In the genomic region with DNA sequence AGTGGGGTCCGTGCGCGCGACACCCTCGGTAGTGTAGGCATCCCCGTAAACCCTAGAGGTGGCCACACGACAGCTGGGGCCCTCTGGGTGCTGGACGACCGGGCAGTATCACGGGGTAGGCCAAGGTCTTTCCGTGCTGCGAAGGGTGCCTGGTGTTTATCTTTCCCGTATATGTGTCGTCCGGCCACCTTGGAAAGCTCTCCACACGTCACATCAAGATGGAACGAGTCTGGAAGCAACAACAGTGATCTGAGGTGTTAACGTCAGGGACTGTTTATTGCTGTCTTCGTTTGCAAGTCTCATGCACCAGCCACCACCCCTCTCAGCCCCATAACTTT, we compare ENCODE assay signal across 8 mouse cellular contexts. TPM values are rescaled to one million over a fixed set of nuclear protein-coding genes. Genes with fewer than 3 reads are reported as not detected.
DNase-seq lines count a peak whose midpoint lies in the region; ATAC-seq and TF ChIP-seq lines count a peak whose summit lies in the region.

No protein-coding gene starts in this region.

- under 1% methylated on average over 19 of the region's 19 CpGs for WGBS in heart, embryonic 13.5 days
- WGBS in forebrain, embryonic 13.5 days, result under 1% methylated on average over 19 of the region's 19 CpGs
- under 1% methylated on average over 19 of the region's 19 CpGs for WGBS in liver, embryonic 15.5 days (ENCODE audit: insufficient replicate concordance)

- no peaks in the 10 kb centered on the region; the same call in 1 of the 2 replicates for H3K36me3 ChIP-seq in heart, embryonic 13.5 days
- H3K36me3 ChIP-seq in ES-E14 (ENCODE audit: control insufficient read depth, insufficient read depth, low read length, poor library complexity, severe bottlenecking), result no peaks in the 10 kb centered on the region
- no peaks in the 10 kb centered on the region for H3K36me3 ChIP-seq in forebrain, embryonic 13.5 days (ENCODE audit: poor library complexity, severe bottlenecking)
- no peaks in the 10 kb centered on the region for H3K36me3 ChIP-seq in liver, embryonic 15.5 days (replicated peaks)

- intact Hi-C loops in left cerebral cortex, postnatal 36 days (cut with DNase I), result loop anchor here (5.0 kb wide), 1 partner anchor 38 kb away; the partner anchor contains the start of gene Mib2

- H3K9me3 ChIP-seq in heart, embryonic 13.5 days, result no peaks in the 10 kb centered on the region
- H3K9me3 ChIP-seq in ES-E14 (ENCODE audit: control insufficient read depth, insufficient read depth, low read depth, low read length), result no peaks in the 10 kb centered on the region
- H3K9me3 ChIP-seq in forebrain, embryonic 13.5 days (replicated peaks), result no peaks in the 10 kb centered on the region
- H3K9me3 ChIP-seq in liver, embryonic 15.5 days (replicated peaks), result no peaks in the 10 kb centered on the region

- H3K4me3 ChIP-seq in heart, embryonic 13.5 days, result peak overlapping the region; percentile 99
- peak overlapping the region; percentile 89 to 99 for H3K4me3 ChIP-seq in ES-E14 (ENCODE audit: insufficient read depth in 1 of 2, low read depth in 1 of 2, low read length in 2 of 2, poor library complexity in 1 of 2, severe bottlenecking in 1 of 2)
- H3K4me3 ChIP-seq in forebrain, embryonic 13.5 days, result peak overlapping the region; percentile 98
- H3K4me3 ChIP-seq in liver, embryonic 15.5 days (replicated peaks), result peak overlapping the region; percentile 90

- DNase-seq in heart, postnatal 4 days, result no peak
- no peak for DNase-seq in ES-E14 (ENCODE audit: low read depth, low spot score)
- no peak for DNase-seq in ovary, postnatal 10 days (ENCODE audit: low spot score)
- no peak for DNase-seq in cerebellum, adult 8-10 months
- DNase-seq in left cerebral cortex, postnatal 36 days (ENCODE audit: low spot score in 2 of 2), result no peak

- H3K4me2 ChIP-seq in heart, embryonic 13.5 days, result peak overlapping the region; percentile 80
- H3K4me2 ChIP-seq in forebrain, embryonic 13.5 days, result peak overlapping the region; percentile 77
- H3K4me2 ChIP-seq in liver, embryonic 15.5 days, result peak overlapping the region; percentile 85

- no peak; the same call in 1 of the 2 replicates for ATAC-seq in heart, embryonic 13.5 days (ENCODE audit: extremely low read depth, insufficient number of reproducible peaks, low FRiP score, low TSS enrichment)
- ATAC-seq in forebrain, embryonic 13.5 days, result no peak
- ATAC-seq in liver, embryonic 15.5 days (ENCODE audit: insufficient read depth), result no peak

- H3K4me1 ChIP-seq in heart, embryonic 13.5 days, result peaks cover 44% of the 10 kb centered on the region
- H3K4me1 ChIP-seq in ES-E14 (ENCODE audit: control insufficient read depth in 2 of 2, insufficient read depth in 2 of 2, low read length in 2 of 2, poor library complexity in 1 of 2), result peaks cover 8 to 9% of the 10 kb centered on the region in 2 experiments; a peak in 3 of 4 replicates
- H3K4me1 ChIP-seq in forebrain, embryonic 13.5 days, result peaks cover 36% of the 10 kb centered on the region
- peaks cover 52% of the 10 kb centered on the region for H3K4me1 ChIP-seq in liver, embryonic 15.5 days (replicated peaks)

- H3K27me3 ChIP-seq in heart, embryonic 13.5 days (replicated peaks), result no peaks in the 10 kb centered on the region
- H3K27me3 ChIP-seq in forebrain, embryonic 13.5 days, result no peaks in the 10 kb centered on the region
- H3K27me3 ChIP-seq in liver, embryonic 15.5 days, result no peaks in the 10 kb centered on the region

- in situ Hi-C loops in ES-E14 (cut with MboI; ENCODE audit: low sequenced_read_pairs in 2 of 2, unreplicated experiment in 2 of 2), result no loop called here

- H3K27ac ChIP-seq in heart, embryonic 13.5 days (replicated peaks), result peak overlapping the region; percentile 97
- H3K27ac ChIP-seq in ES-E14 (ENCODE audit: insufficient read depth, low read depth, low read length, poor library complexity, severe bottlenecking), result peak overlapping the region; percentile 97
- peak overlapping the region; percentile 95 for H3K27ac ChIP-seq in forebrain, embryonic 13.5 days
- peak overlapping the region; percentile 92 for H3K27ac ChIP-seq in liver, embryonic 15.5 days (replicated peaks)

- peak overlapping the region; percentile 96 for H3K9ac ChIP-seq in heart, embryonic 13.5 days
- H3K9ac ChIP-seq in ES-E14 (ENCODE audit: insufficient read depth, low read depth, low read length, poor library complexity, severe bottlenecking), result peak overlapping the region; percentile 97
- peak overlapping the region; percentile 94 for H3K9ac ChIP-seq in forebrain, embryonic 13.5 days
- peak overlapping the region; percentile 92 for H3K9ac ChIP-seq in liver, embryonic 15.5 days

TF ChIP-seq in ES-E14, 5 proteins besides CTCF, POLR2A, EP300 and RAD21:
- no peak for TF ChIP-seq ZNF384 (IDR thresholded peaks at IDR 0.05; ENCODE audit: low read depth, low read length)
- TF ChIP-seq MAFK (IDR thresholded peaks at IDR 0.05; ENCODE audit: insufficient read depth, low read depth, low read length), result no peak

RNA-seq across cellular contexts. Expression of gene Ssu72, which starts 1.0 kb away (rescaled TPM):
- 105 and 122 TPM in 2 replicates for polyA plus RNA-seq in heart, embryonic 13.5 days (2015; fragmentation: Nextera tagmentation; extraction: Ambion mirVana)
- 10 to 100 TPM; 60.3 to 64.9 TPM for total RNA-seq in heart, postnatal 4 days (2021)
- 125 and 129 TPM in 2 replicates for total RNA-seq in ES-E14 (2012; rRNA removed)
- 160 and 162 TPM in 2 replicates for polyA plus RNA-seq in forebrain, embryonic 13.5 days (2015; fragmentation: Nextera tagmentation; extraction: Ambion mirVana)
- 52.0 and 52.4 TPM in 2 replicates for polyA plus RNA-seq in liver, embryonic 15.5 days (2015; fragmentation: Nextera tagmentation; extraction: Ambion mirVana)
- 100 to 1,000 TPM in 1 of 2 experiments, 10 to 100 TPM in 1; 87.0 to 104 TPM for total RNA-seq in left cerebral cortex, postnatal 36 days (2021)

RNA-seq across cellular contexts. Expression of gene Fndc10, which starts 11.4 kb away (rescaled TPM):
- polyA plus RNA-seq in heart, embryonic 13.5 days (2015; fragmentation: Nextera tagmentation; extraction: Ambion mirVana), result 1.1 and 1.4 TPM in 2 replicates
- 1 to 10 TPM; 3.5 to 4.7 TPM for total RNA-seq in heart, postnatal 4 days (2021)
- total RNA-seq in ES-E14 (2012; rRNA removed), result 10.0 and 22.1 TPM in 2 replicates
- 1.9 and 2.3 TPM in 2 replicates for polyA plus RNA-seq in forebrain, embryonic 13.5 days (2015; fragmentation: Nextera tagmentation; extraction: Ambion mirVana)
- 0.24 and 0.48 TPM in 2 replicates for polyA plus RNA-seq in liver, embryonic 15.5 days (2015; fragmentation: Nextera tagmentation; extraction: Ambion mirVana)
- total RNA-seq in left cerebral cortex, postnatal 36 days (2021), result 10 to 100 TPM; 26.4 to 35.9 TPM

RNA-seq across cellular contexts. Expression of gene Tmem240, which starts 29.0 kb away (rescaled TPM):
- 0.46 and 0.51 TPM in 2 replicates for polyA plus RNA-seq in heart, embryonic 13.5 days (2015; fragmentation: Nextera tagmentation; extraction: Ambion mirVana)
- under 1 TPM; 0.36 to 0.43 TPM for total RNA-seq in heart, postnatal 4 days (2021)
- 0.22 and 0.58 TPM in 2 replicates for total RNA-seq in ES-E14 (2012; rRNA removed)
- 1.9 and 2.4 TPM in 2 replicates for polyA plus RNA-seq in forebrain, embryonic 13.5 days (2015; fragmentation: Nextera tagmentation; extraction: Ambion mirVana)
- 0.08 and 0.10 TPM in 2 replicates for polyA plus RNA-seq in liver, embryonic 15.5 days (2015; fragmentation: Nextera tagmentation; extraction: Ambion mirVana)
- 10 to 100 TPM; 55.5 to 62.2 TPM for total RNA-seq in left cerebral cortex, postnatal 36 days (2021)

RNA-seq across cellular contexts. Expression of gene Mib2, which starts 36.6 kb away (rescaled TPM):
- 16.5 and 16.9 TPM in 2 replicates for polyA plus RNA-seq in heart, embryonic 13.5 days (2015; fragmentation: Nextera tagmentation; extraction: Ambion mirVana)
- 10 to 100 TPM; 15.9 to 17.7 TPM for total RNA-seq in heart, postnatal 4 days (2021)
- 55.3 and 100 TPM in 2 replicates for total RNA-seq in ES-E14 (2012; rRNA removed)
- polyA plus RNA-seq in forebrain, embryonic 13.5 days (2015; fragmentation: Nextera tagmentation; extraction: Ambion mirVana), result 29.8 and 35.2 TPM in 2 replicates
- polyA plus RNA-seq in liver, embryonic 15.5 days (2015; fragmentation: Nextera tagmentation; extraction: Ambion mirVana), result 3.8 and 5.2 TPM in 2 replicates
- total RNA-seq in left cerebral cortex, postnatal 36 days (2021), result 100 to 1,000 TPM; 113 to 122 TPM

RNA-seq across cellular contexts. Expression of gene Mmp23, which starts 52.4 kb away (rescaled TPM):
- polyA plus RNA-seq in heart, embryonic 13.5 days (2015; fragmentation: Nextera tagmentation; extraction: Ambion mirVana), result 67.1 and 73.0 TPM in 2 replicates
- total RNA-seq in heart, postnatal 4 days (2021), result 10 to 100 TPM; 32.3 to 33.1 TPM
- total RNA-seq in ES-E14 (2012; rRNA removed), result 12.1 and 19.0 TPM in 2 replicates
- 1.6 and 2.1 TPM in 2 replicates for polyA plus RNA-seq in forebrain, embryonic 13.5 days (2015; fragmentation: Nextera tagmentation; extraction: Ambion mirVana)
- 4.9 TPM in 2 replicates for polyA plus RNA-seq in liver, embryonic 15.5 days (2015; fragmentation: Nextera tagmentation; extraction: Ambion mirVana)
- total RNA-seq in left cerebral cortex, postnatal 36 days (2021), result 1 to 10 TPM; 1.1 to 5.3 TPM

Comparison
In these comparisons a context has a peak if more than half of its experiments do, and no peak if none do; other contexts are left out.
1. RNA of gene Tmem240, which starts 29.0 kb away (total RNA-seq): 55.5 to 62.2 TPM in left cerebral cortex, postnatal 36 days; 0.36 to 0.43 TPM in heart, postnatal 4 days and 0.22 to 0.58 TPM in ES-E14; every median in the first group is over 10 times any median in the second.
2. Peak in every context shown above with its lines, with median percentiles within 50 percentile points of each other: H3K27ac ChIP-seq, H3K4me2 ChIP-seq, H3K4me3 ChIP-seq and H3K9ac ChIP-seq.